Mouse (Mus musculus): Measurements from ENCODE around the gene G6pc3. TPM values are rescaled to one million over a fixed set of nuclear protein-coding genes. Genes with fewer than 3 reads are reported as not detected.

The G6pc3 gene
- polyA plus RNA-seq, 1 experiment from 2014 or later = 30.0 TPM

GRCm38 (mm10) chr11:102211936-102212341 is 22.5 kb downstream of the G6pc3 start:
- Histone ChIP-seq H3K27ac (ENCODE audit: low read depth, low read length) (no peak overlapping the region), H3K36me3 (ENCODE audit: control insufficient read depth, insufficient read depth, low read length) (peaks cover 3% of the 10 kb centered on the region; the same call in 1 of the 2 replicates)

GRCm38 (mm10) chr11:102214430-102215156 is 25.2 kb downstream of the G6pc3 start:
- 65% methylated on average over 10 of the region's 10 CpGs for WGBS
- no peak for DNase-seq (ENCODE audit: low spot score)
- Histone ChIP-seq H3K4me2 (ENCODE audit: low read depth) (no peak overlapping the region), H3K27ac (ENCODE audit: low read depth, low read length) (0 out of 2 replicates have a peak overlapping the region, but pooled peaks have one; percentile 8), H3K36me3 (ENCODE audit: control insufficient read depth, insufficient read depth, low read length) (no peaks in the 10 kb centered on the region; the same call in 1 of the 2 replicates), H3K4me1 (ENCODE audit: control insufficient read depth, insufficient read depth, low read length) (peaks cover 42% of the 10 kb centered on the region), H3K9ac (ENCODE audit: low read length) (no peak overlapping the region), H3K4me3 (ENCODE audit: low read depth, low read length) (no peak overlapping the region), H3K27me3 (ENCODE audit: control insufficient read depth, insufficient read depth, low read length) (no peaks in the 10 kb centered on the region), H3K9me3 (ENCODE audit: control insufficient read depth, low read length) (no peaks in the 10 kb centered on the region)
- no peak for ATAC-seq (ENCODE audit: insufficient read depth, low FRiP score, low TSS enrichment)

More at GRCm38 (mm10) chr11:102211936-102212341, 22.5 kb downstream of the G6pc3 start:
- ATAC-seq (ENCODE audit: insufficient read depth, low FRiP score, low TSS enrichment) (no peak), DNase-seq (ENCODE audit: low spot score) (no peak)
- H3K9ac ChIP-seq (ENCODE audit: low read length) = no peak overlapping the region
- peaks cover 38% of the 10 kb centered on the region for H3K4me1 ChIP-seq (ENCODE audit: control insufficient read depth, insufficient read depth, low read length)
- no peaks in the 10 kb centered on the region for H3K27me3 ChIP-seq (ENCODE audit: control insufficient read depth, insufficient read depth, low read length)
- no peak overlapping the region for H3K4me2 ChIP-seq (ENCODE audit: low read depth)
- no peaks in the 10 kb centered on the region for H3K9me3 ChIP-seq (ENCODE audit: control insufficient read depth, low read length)
- 71% methylated on average over 18 of the region's 18 CpGs for WGBS
- no peak overlapping the region for H3K4me3 ChIP-seq (ENCODE audit: low read depth, low read length)

GRCm38 (mm10) chr11:102215511-102215910 is 26.1 kb downstream of the G6pc3 start:
- H3K27ac ChIP-seq (ENCODE audit: low read depth, low read length) = no peak overlapping the region

GRCm38 (mm10) chr11:102216056-102216885 is 26.9 kb downstream of the G6pc3 start:
- H3K4me3 ChIP-seq (ENCODE audit: low read depth, low read length) = no peak overlapping the region; the same call in 1 of the 2 replicates
- 54% methylated on average over 12 of the region's 12 CpGs for WGBS
- no peak for DNase-seq (ENCODE audit: low spot score)
- no peaks in the 10 kb centered on the region for H3K9me3 ChIP-seq (ENCODE audit: control insufficient read depth, low read length)
- ATAC-seq (ENCODE audit: insufficient read depth, low FRiP score, low TSS enrichment) = no peak
- no peak overlapping the region for H3K27ac ChIP-seq (ENCODE audit: low read depth, low read length)
- no peaks in the 10 kb centered on the region for H3K27me3 ChIP-seq (ENCODE audit: control insufficient read depth, insufficient read depth, low read length)
- H3K9ac ChIP-seq (ENCODE audit: low read length) = no peak overlapping the region
- H3K36me3 ChIP-seq (ENCODE audit: control insufficient read depth, insufficient read depth, low read length) = no peaks in the 10 kb centered on the region; the same call in none of the 2 replicates
- peaks cover 40% of the 10 kb centered on the region for H3K4me1 ChIP-seq (ENCODE audit: control insufficient read depth, insufficient read depth, low read length)
- H3K4me2 ChIP-seq (ENCODE audit: low read depth) = 0 out of 2 replicates have a peak overlapping the region, but pooled peaks have one; percentile 4

More at GRCm38 (mm10) chr11:102215511-102215910, 26.1 kb downstream of the G6pc3 start:
- Histone ChIP-seq H3K9me3 (ENCODE audit: control insufficient read depth, low read length) (no peaks in the 10 kb centered on the region), H3K27me3 (ENCODE audit: control insufficient read depth, insufficient read depth, low read length) (no peaks in the 10 kb centered on the region), H3K36me3 (ENCODE audit: control insufficient read depth, insufficient read depth, low read length) (no peaks in the 10 kb centered on the region; the same call in 1 of the 2 replicates), H3K4me2 (ENCODE audit: low read depth) (no peak overlapping the region), H3K4me3 (ENCODE audit: low read depth, low read length) (no peak overlapping the region), H3K9ac (ENCODE audit: low read length) (no peak overlapping the region), H3K4me1 (ENCODE audit: control insufficient read depth, insufficient read depth, low read length) (peaks cover 45% of the 10 kb centered on the region)
- DNase-seq (ENCODE audit: low spot score) (no peak), ATAC-seq (ENCODE audit: insufficient read depth, low FRiP score, low TSS enrichment) (no peak)
- 82% methylated on average over 11 of the region's 11 CpGs for WGBS

- Histone ChIP-seq H3K27ac (ENCODE audit: low read depth, low read length) (no peak overlapping the region), H3K9ac (ENCODE audit: low read length) (no peak overlapping the region), H3K4me1 (ENCODE audit: control insufficient read depth, insufficient read depth, low read length) (peaks cover 35% of the 10 kb centered on the region), H3K4me3 (ENCODE audit: low read depth, low read length) (no peak overlapping the region), H3K9me3 (ENCODE audit: control insufficient read depth, low read length) (no peaks in the 10 kb centered on the region), H3K27me3 (ENCODE audit: control insufficient read depth, insufficient read depth, low read length) (no peaks in the 10 kb centered on the region), H3K4me2 (ENCODE audit: low read depth) (no peak overlapping the region), H3K36me3 (ENCODE audit: control insufficient read depth, insufficient read depth, low read length) (no peaks in the 10 kb centered on the region; the same call in none of the 2 replicates)
- DNase-seq (ENCODE audit: low spot score) (no peak), ATAC-seq (ENCODE audit: insufficient read depth, low FRiP score, low TSS enrichment) (no peak)
- WGBS = 64% methylated on average over 5 of the region's 5 CpGs
These were observed 27.4 kb downstream of the G6pc3 start for GRCm38 (mm10) chr11:102216886-102217240.

- peaks cover 31% of the 10 kb centered on the region for H3K4me1 ChIP-seq (ENCODE audit: control insufficient read depth, insufficient read depth, low read length)
- H3K9ac ChIP-seq (ENCODE audit: low read length) = no peak overlapping the region
- peak overlapping the region; percentile 9; the same call in 1 of the 2 replicates for H3K4me2 ChIP-seq (ENCODE audit: low read depth)
- no peak overlapping the region for H3K27ac ChIP-seq (ENCODE audit: low read depth, low read length)
- no peak for DNase-seq (ENCODE audit: low spot score)
- WGBS = 85% methylated on average over 6 of the region's 6 CpGs
- no peaks in the 10 kb centered on the region for H3K27me3 ChIP-seq (ENCODE audit: control insufficient read depth, insufficient read depth, low read length)
- no peak for ATAC-seq (ENCODE audit: insufficient read depth, low FRiP score, low TSS enrichment)
- no peak overlapping the region for H3K4me3 ChIP-seq (ENCODE audit: low read depth, low read length)
- H3K9me3 ChIP-seq (ENCODE audit: control insufficient read depth, low read length) = no peaks in the 10 kb centered on the region
- no peaks in the 10 kb centered on the region; the same call in none of the 2 replicates for H3K36me3 ChIP-seq (ENCODE audit: control insufficient read depth, insufficient read depth, low read length)
These were observed 28.0 kb downstream of the G6pc3 start for GRCm38 (mm10) chr11:102217396-102217795.

GRCm38 (mm10) chr11:102217876-102218430 is 28.5 kb downstream of the G6pc3 start:
- ATAC-seq (ENCODE audit: insufficient read depth, low FRiP score, low TSS enrichment) (no peak), DNase-seq (ENCODE audit: low spot score) (no peak)
- Histone ChIP-seq H3K27ac (ENCODE audit: low read depth, low read length) (no peak overlapping the region), H3K9ac (ENCODE audit: low read length) (peak overlapping the region; percentile 37), H3K27me3 (ENCODE audit: control insufficient read depth, insufficient read depth, low read length) (no peaks in the 10 kb centered on the region), H3K4me3 (ENCODE audit: low read depth, low read length) (peak overlapping the region; percentile 21), H3K36me3 (ENCODE audit: control insufficient read depth, insufficient read depth, low read length) (peaks cover 3% of the 10 kb centered on the region), H3K9me3 (ENCODE audit: control insufficient read depth, low read length) (no peaks in the 10 kb centered on the region), H3K4me2 (ENCODE audit: low read depth) (peak overlapping the region; percentile 40), H3K4me1 (ENCODE audit: control insufficient read depth, insufficient read depth, low read length) (peaks cover 31% of the 10 kb centered on the region)
- 76% methylated on average over 7 of the region's 7 CpGs for WGBS

- DNase-seq (ENCODE audit: low spot score) (peak; percentile 77), ATAC-seq (ENCODE audit: insufficient read depth, low FRiP score, low TSS enrichment) (peak; percentile 74)
- Histone ChIP-seq H3K4me2 (ENCODE audit: low read depth) (peak overlapping the region; percentile 40), H3K36me3 (ENCODE audit: control insufficient read depth, insufficient read depth, low read length) (peaks cover 3% of the 10 kb centered on the region), H3K9ac (ENCODE audit: low read length) (peak overlapping the region; percentile 37), H3K4me1 (ENCODE audit: control insufficient read depth, insufficient read depth, low read length) (peaks cover 31% of the 10 kb centered on the region), H3K27me3 (ENCODE audit: control insufficient read depth, insufficient read depth, low read length) (no peaks in the 10 kb centered on the region), H3K9me3 (ENCODE audit: control insufficient read depth, low read length) (no peaks in the 10 kb centered on the region), H3K27ac (ENCODE audit: low read depth, low read length) (peak overlapping the region; percentile 60; the same call in 1 of the 2 replicates), H3K4me3 (ENCODE audit: low read depth, low read length) (peak overlapping the region; percentile 21)
- under 1% methylated on average over 7 of the region's 10 CpGs for WGBS
These were observed 29.4 kb downstream of the G6pc3 start for GRCm38 (mm10) chr11:102218783-102219182.
